Mouse (Mus musculus) kidney, embryonic 14.5 days (tissue): Measurements from ENCODE around the gene Ints3. TPM values are rescaled to one million over a fixed set of nuclear protein-coding genes. Genes with fewer than 3 reads are reported as not detected.

Experiments
- ATAC-seq: fragments of 200-750 bp; cut with Nextera tagmentation; 2 replicates; pipeline ENCODE4 v1.8.0; 2017; ENCODE audit warnings: moderate number of reproducible peaks, mild to moderate bottlenecking, moderate TSS enrichment, moderate library complexity; ENCODE audit not compliant: low FRiP score, low TSS enrichment
- H3K27ac ChIP-seq: fragments of 300-500 bp; sonication (generic); 2 replicates; pipeline ENCODE4 v1.5.1; 2014; ENCODE audit warnings: low read depth, mild to moderate bottlenecking, low read length, moderate library complexity, mixed read lengths
- H3K27me3 ChIP-seq: fragments of 300-500 bp; sonication (generic); 2 replicates; pipeline ENCODE4 v1.6.1; 2014; ENCODE audit warnings: mild to moderate bottlenecking, low read length; ENCODE audit not compliant: control insufficient read depth, insufficient read depth
- H3K36me3 ChIP-seq: fragments of 300-500 bp; sonication (generic); 2 replicates; pipeline ENCODE4 v1.6.1; 2014; ENCODE audit warnings: low read length, mixed read lengths; ENCODE audit not compliant: control insufficient read depth, insufficient read depth
- H3K4me1 ChIP-seq: fragments of 300-500 bp; sonication (generic); 2 replicates; pipeline ENCODE4 v1.6.1; 2014; ENCODE audit warnings: low read length, mixed read lengths; ENCODE audit not compliant: control insufficient read depth, insufficient read depth
- H3K4me2 ChIP-seq: fragments of 300-500 bp; sonication (generic); replicated peaks from 2 replicates; pipeline ENCODE4 v1.6.1; 2014; ENCODE audit warnings: low read depth, mild to moderate bottlenecking, low read length
- H3K4me3 ChIP-seq: fragments of 300-500 bp; sonication (generic); 2 replicates; pipeline ENCODE4 v1.5.1; 2014; ENCODE audit warnings: mild to moderate bottlenecking, low read length
- H3K9ac ChIP-seq: fragments of 300-500 bp; sonication (generic); 2 replicates; pipeline ENCODE4 v1.6.1; 2014; ENCODE audit warnings: low read depth, mild to moderate bottlenecking, low read length, moderate library complexity
- H3K9me3 ChIP-seq: fragments of 300-500 bp; sonication (generic); 2 replicates; pipeline ENCODE4 v1.6.1; 2016; ENCODE audit warnings: low read length; ENCODE audit not compliant: control insufficient read depth
- WGBS: fragments of 180-500 bp; shearing (Covaris S2); extraction: QIAGEN DNeasy Blood & Tissue Kit; methylation state at CpG from one replicate; pipeline ENCODE4 v1.1.7; 2014; 5-methylcytosine and 5-hydroxymethylcytosine counted together
- polyA plus RNA-seq: library from polyadenylated mRNA; unstranded; fragments of >200 nt; fragmentation: Nextera tagmentation; extraction: Ambion mirVana; gene quantifications from 2 replicates; pipeline ENCODE4 v1.2.1, GENCODE M21; 2014

The Ints3 gene
- polyA plus RNA-seq, 1 experiment from 2014 or later: 39.2 TPM

GRCm38 (mm10) chr3:90432348-90432747 is 1.1 kb downstream of the Ints3 start:
- ATAC-seq: no peak

GRCm38 (mm10) chr3:90429576-90429975 is 3.8 kb downstream of the Ints3 start:
- WGBS: 87% methylated on average over 3 of the region's 3 CpGs
- Histone ChIP-seq H3K4me1 (peaks cover 27% of the 10 kb centered on the region), H3K4me2 (no peak overlapping the region), H3K9ac (no peak overlapping the region), H3K27ac (no peak overlapping the region), H3K27me3 (no peaks in the 10 kb centered on the region), H3K4me3 (no peak overlapping the region), H3K36me3 (no peaks in the 10 kb centered on the region; the same call in 1 of the 2 replicates), H3K9me3 (no peaks in the 10 kb centered on the region)
- no peak for ATAC-seq

More at GRCm38 (mm10) chr3:90432348-90432747, 1.1 kb downstream of the Ints3 start:
- Histone ChIP-seq H3K9me3 (no peaks in the 10 kb centered on the region), H3K27me3 (no peaks in the 10 kb centered on the region), H3K4me1 (peaks cover 22% of the 10 kb centered on the region), H3K36me3 (no peaks in the 10 kb centered on the region), H3K4me3 (peak overlapping the region; percentile 74), H3K27ac (no peak overlapping the region; the same call in 1 of the 2 replicates), H3K9ac (peak overlapping the region; percentile 91), H3K4me2 (peak overlapping the region; percentile 96)
- WGBS: 9% methylated on average over 2 of the region's 2 CpGs

- WGBS: 81% methylated on average over 6 of the region's 6 CpGs
- Histone ChIP-seq H3K27me3 (no peaks in the 10 kb centered on the region), H3K36me3 (peaks cover 8% of the 10 kb centered on the region; the same call in 1 of the 2 replicates), H3K9ac (no peak overlapping the region), H3K4me1 (peaks cover 27% of the 10 kb centered on the region), H3K4me2 (no peak overlapping the region), H3K27ac (no peak overlapping the region), H3K9me3 (no peaks in the 10 kb centered on the region), H3K4me3 (no peak overlapping the region)
- no peak for ATAC-seq
These were observed 5.2 kb downstream of the Ints3 start for GRCm38 (mm10) chr3:90428186-90428585.

GRCm38 (mm10) chr3:90427574-90427973 is 5.8 kb downstream of the Ints3 start:
- 60% methylated on average over 1 of the region's 1 CpGs for WGBS
- Histone ChIP-seq H3K27me3 (no peaks in the 10 kb centered on the region), H3K36me3 (peaks cover 14% of the 10 kb centered on the region; the same call in 1 of the 2 replicates), H3K4me1 (peaks cover 27% of the 10 kb centered on the region), H3K4me3 (no peak overlapping the region), H3K27ac (no peak overlapping the region), H3K9me3 (no peaks in the 10 kb centered on the region), H3K4me2 (no peak overlapping the region), H3K9ac (no peak overlapping the region)
- no peak; the same call in 1 of the 2 replicates for ATAC-seq

GRCm38 (mm10) chr3:90425499-90425898 is 7.9 kb downstream of the Ints3 start:
- H3K4me1 ChIP-seq: peaks cover 9% of the 10 kb centered on the region; the same call in 1 of the 2 replicates
- no peaks in the 10 kb centered on the region for H3K9me3 ChIP-seq
- H3K9ac ChIP-seq: no peak overlapping the region
- H3K27me3 ChIP-seq: no peaks in the 10 kb centered on the region
- ATAC-seq: no peak
- no peak overlapping the region for H3K27ac ChIP-seq
- no peak overlapping the region for H3K4me2 ChIP-seq
- H3K36me3 ChIP-seq: peaks cover 28% of the 10 kb centered on the region
- 90% methylated on average over 2 of the region's 2 CpGs for WGBS
- no peak overlapping the region for H3K4me3 ChIP-seq

- Histone ChIP-seq H3K4me3 (no peak overlapping the region), H3K27me3 (no peaks in the 10 kb centered on the region), H3K27ac (no peak overlapping the region), H3K9ac (no peak overlapping the region), H3K9me3 (no peaks in the 10 kb centered on the region), H3K4me2 (no peak overlapping the region), H3K36me3 (peaks cover 40% of the 10 kb centered on the region), H3K4me1 (peaks cover 9% of the 10 kb centered on the region; the same call in 1 of the 2 replicates)
- ATAC-seq: no peak
These were observed 9.9 kb downstream of the Ints3 start for GRCm38 (mm10) chr3:90423549-90423948.

- 95% methylated on average over 6 of the region's 6 CpGs for WGBS
- H3K27me3 ChIP-seq: no peaks in the 10 kb centered on the region
These were observed 12.7 kb downstream of the Ints3 start for GRCm38 (mm10) chr3:90420696-90421095.

GRCm38 (mm10) chr3:90413011-90413396 is 20.4 kb downstream of the Ints3 start:
- peaks cover 91% of the 10 kb centered on the region for H3K36me3 ChIP-seq
- no peak overlapping the region for H3K9ac ChIP-seq
- 0 out of 2 replicates have a peak, but pooled peaks have one; percentile 43 for ATAC-seq
- H3K27ac ChIP-seq: no peak overlapping the region
- H3K4me2 ChIP-seq: no peak overlapping the region
- no peak overlapping the region for H3K4me3 ChIP-seq
- H3K27me3 ChIP-seq: no peaks in the 10 kb centered on the region
- no peaks in the 10 kb centered on the region for H3K9me3 ChIP-seq
- H3K4me1 ChIP-seq: no peaks in the 10 kb centered on the region
- WGBS: 62% methylated on average over 3 of the region's 3 CpGs

More at GRCm38 (mm10) chr3:90420696-90421095, 12.7 kb downstream of the Ints3 start:
- H3K4me1 ChIP-seq: no peaks in the 10 kb centered on the region
- H3K27ac ChIP-seq: no peak overlapping the region
- no peak overlapping the region for H3K4me2 ChIP-seq
- peaks cover 65% of the 10 kb centered on the region for H3K36me3 ChIP-seq
- H3K4me3 ChIP-seq: no peak overlapping the region
- H3K9ac ChIP-seq: no peak overlapping the region
- no peaks in the 10 kb centered on the region for H3K9me3 ChIP-seq
- ATAC-seq: no peak

GRCm38 (mm10) chr3:90412312-90413010 is 21.0 kb downstream of the Ints3 start:
- 0 out of 2 replicates have a peak, but pooled peaks have one; percentile 32 for ATAC-seq
- Histone ChIP-seq H3K4me1 (no peaks in the 10 kb centered on the region), H3K27ac (no peak overlapping the region), H3K36me3 (peaks cover 90% of the 10 kb centered on the region), H3K27me3 (no peaks in the 10 kb centered on the region), H3K9ac (no peak overlapping the region), H3K4me2 (no peak overlapping the region), H3K9me3 (no peaks in the 10 kb centered on the region), H3K4me3 (no peak overlapping the region)
- 45% methylated on average over 5 of the region's 5 CpGs for WGBS
